Mouse (Mus musculus) lung, adult 2 months (tissue): ENCODE measurements around the gene Cyfip1.

ENCODE experiments used
- CTCF ChIP-seq: fragments of 200-500 bp; IDR thresholded peaks from 2 replicates; pipeline ENCODE4 v1.5.1; 2011; ENCODE audit warnings: mild to moderate bottlenecking, low read length, control low read depth; ENCODE audit not compliant: insufficient read depth
- POLR2A ChIP-seq: fragments of 200-500 bp; IDR thresholded peaks from 2 replicates; pipeline ENCODE4 v1.6.1; 2011; ENCODE audit warnings: low read depth, mild to moderate bottlenecking, control low read depth, low read length, borderline replicate concordance; ENCODE audit errors: extremely low read depth

GRCm38 (mm10) chr7:55874703-55875102 is 33.2 kb downstream of the Cyfip1 start:
- no peak for TF ChIP-seq CTCF
- TF ChIP-seq POLR2A: no peak
